ENCODE assay signal across 21 mouse cellular contexts in the genomic region with DNA sequence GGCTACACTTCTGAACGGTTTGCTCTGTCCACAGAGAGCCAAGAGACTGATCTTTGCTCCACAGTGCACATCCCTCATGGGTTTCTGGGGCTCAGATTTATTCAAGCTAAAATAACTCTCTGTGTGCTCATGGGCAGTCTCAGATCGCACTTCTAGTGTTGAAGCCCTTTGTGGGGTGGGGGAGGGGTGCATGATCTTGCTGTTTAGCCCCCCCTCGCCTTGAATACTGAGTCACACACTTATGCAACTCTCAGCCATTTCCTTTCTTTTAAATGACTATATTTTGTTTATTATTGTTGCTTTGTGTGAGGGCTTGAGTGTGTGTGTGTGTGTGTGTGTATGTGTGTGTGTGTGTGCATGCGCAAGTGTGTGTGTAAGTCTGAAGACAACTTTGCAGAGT. TPM values are rescaled to one million over a fixed set of nuclear protein-coding genes. Genes with fewer than 3 reads are reported as not detected.
DNase-seq lines count a peak whose midpoint lies in the region; ATAC-seq lines count a peak whose summit lies in the region.
"Had no signal": no experiment of that assay in that cellular context is flagged by ENCODE, and none has a peak within 500 bp of the region (broad histone marks: within the 10 kb centered on the region; RNA-seq: fewer than 3 reads in every experiment).

No protein-coding gene starts in this region.

- H3K4me3 ChIP-seq in liver, embryonic 11.5 days (ENCODE audit: low read depth, low read length): peak overlapping the region; percentile 40
- H3K4me3 ChIP-seq in liver, embryonic 15.5 days (replicated peaks): 0 out of 2 replicates have a peak overlapping the region, but pooled peaks have one; percentile 9
- H3K4me3 ChIP-seq: embryonic facial prominence, embryonic 12.5 days; gastrocnemius, adult 2 months; heart, embryonic 12.5 days; limb, embryonic 12.5 days; neural tube, embryonic 12.5 days had no signal

- H3K4me1 ChIP-seq in liver, embryonic 11.5 days (replicated peaks; ENCODE audit: control insufficient read depth, insufficient read depth, low read length): peaks cover 26% of the 10 kb centered on the region
- H3K4me1 ChIP-seq in liver, embryonic 15.5 days (replicated peaks): peaks cover 45% of the 10 kb centered on the region
- H3K4me1 ChIP-seq: embryonic facial prominence, embryonic 12.5 days had no signal

- H3K9me3 ChIP-seq in liver, embryonic 11.5 days (ENCODE audit: control insufficient read depth, low read length): no peaks in the 10 kb centered on the region
- no peaks in the 10 kb centered on the region for H3K9me3 ChIP-seq in liver, embryonic 15.5 days (replicated peaks)
- H3K9me3 ChIP-seq: embryonic facial prominence, embryonic 12.5 days; heart, embryonic 12.5 days; limb, embryonic 12.5 days; neural tube, embryonic 12.5 days had no signal

- H3K4me2 ChIP-seq in liver, embryonic 11.5 days: peak overlapping the region; percentile 60
- H3K4me2 ChIP-seq in liver, embryonic 15.5 days: peak overlapping the region; percentile 56
- H3K4me2 ChIP-seq: embryonic facial prominence, embryonic 12.5 days; heart, embryonic 12.5 days; limb, embryonic 12.5 days; midbrain, embryonic 11.5 days; neural tube, embryonic 12.5 days had no signal

- peak overlapping the region; percentile 55 for H3K9ac ChIP-seq in liver, embryonic 11.5 days (ENCODE audit: low read depth, low read length)
- no peak overlapping the region for H3K9ac ChIP-seq in liver, embryonic 15.5 days
- H3K9ac ChIP-seq: embryonic facial prominence, embryonic 12.5 days; heart, embryonic 12.5 days; limb, embryonic 12.5 days; neural tube, embryonic 12.5 days had no signal

- peaks cover 9% of the 10 kb centered on the region for H3K27me3 ChIP-seq in liver, embryonic 11.5 days (replicated peaks; ENCODE audit: control insufficient read depth, insufficient read depth, low read length)
- H3K27me3 ChIP-seq in liver, embryonic 15.5 days: peaks cover 14% of the 10 kb centered on the region

- H3K36me3 ChIP-seq in liver, embryonic 11.5 days (ENCODE audit: control insufficient read depth, insufficient read depth, low read length): no peaks in the 10 kb centered on the region
- H3K36me3 ChIP-seq in liver, embryonic 15.5 days (replicated peaks): no peaks in the 10 kb centered on the region
- H3K36me3 ChIP-seq: embryonic facial prominence, embryonic 12.5 days; heart, embryonic 12.5 days; limb, embryonic 12.5 days; neural tube, embryonic 12.5 days had no signal

- WGBS in liver, embryonic 11.5 days: 37% methylated on average over 4 of the region's 4 CpGs
- WGBS in liver, embryonic 15.5 days (ENCODE audit: insufficient replicate concordance): 23% methylated on average over 4 of the region's 4 CpGs

- ATAC-seq in liver, embryonic 11.5 days (replicated peaks; ENCODE audit: low FRiP score): no peak
- no peak for ATAC-seq in liver, embryonic 15.5 days (ENCODE audit: insufficient read depth)
- ATAC-seq: CD4-positive, CD25-positive, alpha-beta regulatory T cell, adult 4 months; hindbrain, embryonic 16.5 days; intestine, embryonic 16.5 days had no signal

- no peak for DNase-seq in liver, embryonic 11.5 days (ENCODE audit: low spot score)
- DNase-seq in liver: no peak
- DNase-seq in 416B (ENCODE audit: low read depth): peak; percentile 88
- DNase-seq in Muller cell, postnatal 12 days (ENCODE audit: inconsistent ontology term): peak; percentile 23
- DNase-seq in right cerebral cortex, postnatal 4 days: no peak
- no peak for DNase-seq in kidney, adult 18-20 months
- DNase-seq: cerebellum, adult 18-20 months; cerebellum, postnatal 36 days; gastrocnemius, adult 2 months; heart, postnatal 4 days; thymus, postnatal 25 days had no signal

- peak overlapping the region; percentile 81 for H3K27ac ChIP-seq in liver, embryonic 11.5 days (ENCODE audit: low read depth, low read length)
- H3K27ac ChIP-seq in liver, embryonic 15.5 days (replicated peaks): peak overlapping the region; percentile 58
- H3K27ac ChIP-seq: embryonic facial prominence, embryonic 12.5 days; gastrocnemius, adult 2 months; limb, embryonic 12.5 days; neural tube, embryonic 12.5 days had no signal

RNA-seq across cellular contexts. Expression of a gene that starts 12.1 kb away (rescaled TPM):
- polyA plus RNA-seq in liver, embryonic 11.5 days (2014; fragmentation: Nextera tagmentation; extraction: Ambion mirVana): 0.04 and 0.12 TPM in 2 replicates
- 0.05 and 0.06 TPM in 2 replicates for polyA plus RNA-seq in liver, embryonic 15.5 days (2015; fragmentation: Nextera tagmentation; extraction: Ambion mirVana)
- polyA plus RNA-seq: kidney, embryonic 16.5 days; midbrain, embryonic 11.5 days; neural tube, embryonic 12.5 days had no signal

RNA-seq across cellular contexts. Expression of a gene that starts 21.4 kb away (rescaled TPM):
- polyA plus RNA-seq in liver, embryonic 11.5 days (2014; fragmentation: Nextera tagmentation; extraction: Ambion mirVana): 58.4 and 69.8 TPM in 2 replicates
- polyA plus RNA-seq in liver, embryonic 15.5 days (2015; fragmentation: Nextera tagmentation; extraction: Ambion mirVana): 20.8 and 21.0 TPM in 2 replicates

Comparison
In these comparisons a context has a peak if more than half of its experiments do, and no peak if none do; other contexts are left out.
1. DNase-seq: peak in 416B (single experiment) and Muller cell, postnatal 12 days (single experiment); none in liver, embryonic 11.5 days (single experiment), liver (single experiment), right cerebral cortex, postnatal 4 days (single experiment) and kidney, adult 18-20 months (single experiment).